In the genomic region with DNA sequence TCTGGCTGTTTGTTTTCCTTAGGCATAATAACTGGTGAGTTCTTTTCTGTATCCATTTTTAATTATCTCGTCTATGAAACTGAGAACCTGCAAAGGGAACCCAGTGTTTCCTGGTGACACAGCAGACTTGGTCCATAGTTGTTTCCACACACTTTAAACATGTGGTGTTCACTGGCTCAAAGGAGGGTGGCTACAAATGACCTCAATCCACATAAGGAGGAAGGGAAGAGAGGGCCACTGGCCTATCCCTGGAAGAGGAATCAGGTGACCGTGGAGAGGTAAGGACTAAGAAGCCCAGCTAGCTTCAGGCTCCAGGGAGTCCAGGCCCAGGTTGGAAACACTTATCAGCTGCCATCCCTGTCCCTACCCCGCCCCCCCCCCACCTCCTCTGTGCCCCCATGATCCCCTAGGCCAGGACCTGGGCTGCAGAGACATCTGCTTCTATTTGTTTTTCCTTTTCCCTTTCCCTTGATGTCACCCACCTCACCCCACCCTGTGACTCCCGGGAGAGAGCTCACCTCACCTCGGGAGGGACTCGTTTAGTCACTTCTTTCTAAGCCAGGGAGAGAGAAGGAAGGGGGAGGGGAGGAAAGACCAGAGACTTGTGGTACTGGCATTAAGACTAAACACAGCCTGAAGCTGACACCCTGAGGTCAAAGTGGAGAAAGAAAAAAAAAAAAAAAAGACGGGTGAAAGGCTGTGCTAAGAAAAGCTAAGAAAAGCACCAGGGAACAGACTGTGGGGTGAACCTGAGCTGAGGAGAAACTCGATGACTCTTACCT, we compare ENCODE assay signal across 21 mouse cellular contexts.
DNase-seq lines count a peak whose midpoint lies in the region; ATAC-seq and TF ChIP-seq lines count a peak whose summit lies in the region.
"Had no signal": no experiment of that assay in that cellular context is flagged by ENCODE, and none has a peak within 500 bp of the region (broad histone marks: within the 10 kb centered on the region; RNA-seq: fewer than 3 reads in every experiment).

No protein-coding gene starts in this region.

- no peaks in the 10 kb centered on the region for H3K9me3 ChIP-seq in intestine, embryonic 14.5 days (ENCODE audit: control insufficient read depth, low read length)
- H3K9me3 ChIP-seq in intestine, postnatal 0 days (ENCODE audit: control insufficient read depth), result no peaks in the 10 kb centered on the region
- H3K9me3 ChIP-seq in ES-E14 (ENCODE audit: control insufficient read depth, insufficient read depth, low read depth, low read length), result no peaks in the 10 kb centered on the region
- H3K9me3 ChIP-seq: heart, embryonic 13.5 days; midbrain, embryonic 12.5 days had no signal

- no peak overlapping the region for H3K9ac ChIP-seq in intestine, embryonic 14.5 days (ENCODE audit: low read length)
- no peak overlapping the region for H3K9ac ChIP-seq in intestine, postnatal 0 days (ENCODE audit: low read depth, low read length)
- H3K9ac ChIP-seq in ES-E14 (ENCODE audit: insufficient read depth, low read depth, low read length, poor library complexity, severe bottlenecking), result no peak overlapping the region
- H3K9ac ChIP-seq: forebrain, postnatal 0 days; heart, embryonic 13.5 days; midbrain, embryonic 12.5 days had no signal

- H3K4me1 ChIP-seq in intestine, embryonic 14.5 days (replicated peaks; ENCODE audit: control insufficient read depth, insufficient read depth, low read length), result peaks cover 5% of the 10 kb centered on the region
- H3K4me1 ChIP-seq in intestine, postnatal 0 days (replicated peaks; ENCODE audit: control insufficient read depth, insufficient read depth, low read length), result peaks cover 14% of the 10 kb centered on the region
- peaks cover 5 to 24% of the 10 kb centered on the region in 2 experiments; a peak in 3 of 4 replicates for H3K4me1 ChIP-seq in ES-E14 (ENCODE audit: control insufficient read depth in 2 of 2, insufficient read depth in 2 of 2, low read length in 2 of 2, poor library complexity in 1 of 2)
- H3K4me1 ChIP-seq: midbrain, embryonic 12.5 days had no signal

- no peak overlapping the region for H3K4me3 ChIP-seq in intestine, embryonic 14.5 days (ENCODE audit: low read depth, low read length)
- no peak overlapping the region for H3K4me3 ChIP-seq in intestine, postnatal 0 days (ENCODE audit: low read depth, low read length)
- peak overlapping the region; percentile 26 to 33; a peak in 2 of 4 replicates for H3K4me3 ChIP-seq in ES-E14 (ENCODE audit: insufficient read depth in 1 of 2, low read depth in 1 of 2, low read length in 2 of 2, poor library complexity in 1 of 2, severe bottlenecking in 1 of 2)
- H3K4me3 ChIP-seq: heart, embryonic 13.5 days; midbrain, embryonic 12.5 days; myocyte had no signal

- ATAC-seq in intestine, embryonic 14.5 days (replicated peaks; ENCODE audit: low FRiP score, low TSS enrichment, low read depth), result peak; percentile 59
- no peak for ATAC-seq in intestine, postnatal 0 days
- peak; percentile 73 for ATAC-seq in granulocyte monocyte progenitor cell, adult 5-6 weeks (replicated peaks; ENCODE audit: poor library complexity, severe bottlenecking)
- no peak for ATAC-seq in megakaryocyte-erythroid progenitor cell, adult 5-6 weeks (replicated peaks; ENCODE audit: low FRiP score, low TSS enrichment, poor library complexity, severe bottlenecking)
- ATAC-seq: forebrain, postnatal 0 days had no signal

- TF ChIP-seq CTCF in intestine, postnatal 0 days (IDR thresholded peaks at IDR 0.05; ENCODE audit: low read depth), result no peak

- no peaks in the 10 kb centered on the region for H3K27me3 ChIP-seq in intestine, embryonic 14.5 days (replicated peaks; ENCODE audit: control insufficient read depth, insufficient read depth, low read length)
- H3K27me3 ChIP-seq in intestine, postnatal 0 days (replicated peaks; ENCODE audit: control insufficient read depth, insufficient read depth, low read length), result no peaks in the 10 kb centered on the region
- no peaks in the 10 kb centered on the region for H3K27me3 ChIP-seq in splenic B cell, adult 2 months (ENCODE audit: control insufficient read depth, insufficient read depth, low read length, poor library complexity, severe bottlenecking)
- H3K27me3 ChIP-seq: heart, embryonic 13.5 days had no signal

- H3K27ac ChIP-seq in intestine, embryonic 14.5 days (ENCODE audit: low read depth), result no peak overlapping the region
- no peak overlapping the region for H3K27ac ChIP-seq in intestine, postnatal 0 days (ENCODE audit: low read depth, low read length)
- H3K27ac ChIP-seq in ES-E14 (ENCODE audit: insufficient read depth, low read depth, low read length, poor library complexity, severe bottlenecking), result peak overlapping the region; percentile 45
- H3K27ac ChIP-seq: heart, embryonic 13.5 days; midbrain, embryonic 12.5 days had no signal

- in situ Hi-C loops in ES-E14 (cut with MboI; ENCODE audit: low sequenced_read_pairs in 2 of 2, unreplicated experiment in 2 of 2), result no loop called here

- DNase-seq in intestine, embryonic 14.5 days (ENCODE audit: low spot score), result no peak
- no peak for DNase-seq in ES-E14 (ENCODE audit: low read depth, low spot score)
- DNase-seq in splenic B cell, adult 2 months (ENCODE audit: low read depth, low spot score), result peak; percentile 22
- DNase-seq in thymus, postnatal 4 days, result no peak
- DNase-seq in cerebellum, adult 9-11 months, result no peak
- DNase-seq: B cell, adult 2 months; cerebellum, adult 11-12 months; forebrain, postnatal 0 days; gastrocnemius, postnatal 14 days; kidney, adult 11 months; kidney, postnatal 14 days; layer of hippocampus, adult 9-11 months; liver; lung, postnatal 10 days; thymus, adult 2 months had no signal

- WGBS in intestine, embryonic 14.5 days, result 12% methylated on average over 8 of the region's 8 CpGs
- 15% methylated on average over 8 of the region's 8 CpGs for WGBS in intestine, postnatal 0 days

- no peaks in the 10 kb centered on the region for H3K36me3 ChIP-seq in intestine, embryonic 14.5 days (ENCODE audit: control insufficient read depth, insufficient read depth, low read length)
- H3K36me3 ChIP-seq in intestine, postnatal 0 days (ENCODE audit: control insufficient read depth, insufficient read depth), result no peaks in the 10 kb centered on the region
- no peaks in the 10 kb centered on the region for H3K36me3 ChIP-seq in ES-E14 (ENCODE audit: control insufficient read depth, insufficient read depth, low read length, poor library complexity, severe bottlenecking)
- H3K36me3 ChIP-seq in splenic B cell, adult 2 months (ENCODE audit: control insufficient read depth, insufficient read depth, low read length, poor library complexity, severe bottlenecking), result no peaks in the 10 kb centered on the region
- H3K36me3 ChIP-seq: heart, embryonic 13.5 days; midbrain, embryonic 12.5 days had no signal

- H3K4me2 ChIP-seq in intestine, embryonic 14.5 days (ENCODE audit: low read length), result no peak overlapping the region
- H3K4me2 ChIP-seq in intestine, postnatal 0 days (replicated peaks; ENCODE audit: low read depth), result no peak overlapping the region
- H3K4me2 ChIP-seq: heart, embryonic 13.5 days; midbrain, embryonic 12.5 days had no signal

TF ChIP-seq in ES-E14, 5 proteins besides CTCF, POLR2A, EP300 and RAD21:
- TF ChIP-seq CHD2 (IDR thresholded peaks at IDR 0.05; ENCODE audit: low read depth, low read length) (no peak), HCFC1 (IDR thresholded peaks at IDR 0.05; ENCODE audit: borderline replicate concordance, insufficient read depth, low read length) (no peak), MAFK (IDR thresholded peaks at IDR 0.05; ENCODE audit: insufficient read depth, low read depth, low read length) (no peak), ZNF384 (IDR thresholded peaks at IDR 0.05; ENCODE audit: low read depth, low read length) (0 out of 2 replicates have a peak, but pooled peaks have one; percentile 50), ZC3H11A (IDR thresholded peaks at IDR 0.05; ENCODE audit: borderline replicate concordance, low read depth, low read length) (no peak)
TF ChIP-seq in ES-E14: peak in this region for 1.

Comparison
In these comparisons a context has a peak if more than half of its experiments do, and no peak if none do; other contexts are left out.
1. ATAC-seq: peak in intestine, embryonic 14.5 days (single experiment) and granulocyte monocyte progenitor cell, adult 5-6 weeks (single experiment); none in intestine, postnatal 0 days (single experiment) and megakaryocyte-erythroid progenitor cell, adult 5-6 weeks (single experiment).
2. H3K4me3 ChIP-seq: peak in ES-E14 (2 of 2); none in intestine, embryonic 14.5 days (single experiment) and intestine, postnatal 0 days (single experiment).